Mouse (Mus musculus): ENCODE results near the gene Pcnx2. TPM values are rescaled to one million over a fixed set of nuclear protein-coding genes. Genes with fewer than 3 reads are reported as not detected.

Gene Pcnx2
- polyA plus RNA-seq (2011; ENCODE audit: insufficient read depth, insufficient read length, low read depth, missing spikeins): 0.45 and 0.68 TPM in 2 replicates

DNA sequence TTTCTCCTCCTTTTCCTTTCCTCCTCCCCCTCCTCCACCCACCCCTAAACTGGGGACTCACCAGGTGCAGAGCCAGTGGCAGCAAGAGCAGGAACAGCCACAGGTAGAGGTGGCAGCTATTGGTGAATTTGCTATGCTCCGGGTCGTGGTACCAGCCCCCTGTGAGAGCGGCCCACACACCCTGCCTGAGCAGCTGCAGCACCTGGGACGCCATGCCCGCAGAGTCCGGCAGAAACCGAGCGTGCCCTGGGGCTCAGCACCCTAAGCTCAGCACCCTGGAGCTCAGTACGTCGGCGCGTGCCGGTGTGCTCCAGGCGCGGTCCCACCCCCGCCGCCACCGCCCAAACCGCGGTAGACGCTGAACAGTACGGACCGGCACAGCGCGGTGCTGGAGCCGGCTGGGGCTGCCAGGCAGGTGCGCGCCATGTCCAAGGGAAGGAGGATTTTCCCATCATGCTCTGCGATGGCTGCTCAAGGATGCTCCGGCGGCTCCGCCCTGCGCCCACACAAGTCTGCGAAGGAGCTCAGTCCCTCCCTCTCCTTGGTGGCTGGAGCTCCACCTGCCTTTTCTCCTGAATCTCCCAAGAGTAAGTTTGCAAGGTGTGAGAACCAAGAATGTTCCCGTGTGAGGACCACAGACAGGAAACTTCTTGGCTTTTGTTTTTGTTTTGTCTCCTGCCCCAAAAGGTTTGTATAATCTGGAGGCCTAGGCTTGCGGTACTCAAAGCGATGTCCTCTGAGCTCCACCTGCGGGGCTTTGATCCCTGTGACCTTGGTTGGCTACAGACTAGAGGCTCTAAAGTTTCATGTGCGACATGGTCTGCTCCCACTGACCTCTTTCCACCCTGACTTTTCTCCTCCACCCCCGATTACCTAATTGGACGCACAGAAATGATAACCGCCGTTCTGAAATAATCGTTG lies at the start of gene Pcnx2:
Pcnx2 (minus strand) TSS at position 450 of the 921 bp plus-strand sequence.
- Histone ChIP-seq H3K4me1 (ENCODE audit: control insufficient read depth, insufficient read depth, low read length) (peaks cover 2% of the 10 kb centered on the region), H3K4me3 (ENCODE audit: low read depth, low read length) (peak within 1 kb of the TSS; percentile 72), H3K27ac (ENCODE audit: insufficient read depth, low read length) (no peak within 1 kb of the TSS), H3K36me3 (ENCODE audit: control insufficient read depth, insufficient read depth, low read length, poor library complexity, severe bottlenecking) (no peaks in the 10 kb centered on the region), H3K27me3 (ENCODE audit: control insufficient read depth, insufficient read depth, low read length, poor library complexity, severe bottlenecking) (0 out of 2 replicates have a peak, but pooled peaks cover 1% of the 10 kb centered on the region), H3K9me3 (replicated peaks; ENCODE audit: control insufficient read depth, insufficient read depth, low read length, poor library complexity, severe bottlenecking) (no peaks in the 10 kb centered on the region), H3K9ac (ENCODE audit: low read depth, poor library complexity, severe bottlenecking) (peak within 1 kb of the TSS; percentile 46; the same call in 1 of the 2 replicates)
- TF ChIP-seq POLR2A (IDR thresholded peaks at IDR 0.05; ENCODE audit: insufficient read depth, low read length): no peak
- TF ChIP-seq CTCF (IDR thresholded peaks at IDR 0.05; ENCODE audit: low read depth, low read length): no peak
- no peak for TF ChIP-seq EP300 (IDR thresholded peaks at IDR 0.05; ENCODE audit: insufficient read depth, low read depth, low read length)

DNA sequence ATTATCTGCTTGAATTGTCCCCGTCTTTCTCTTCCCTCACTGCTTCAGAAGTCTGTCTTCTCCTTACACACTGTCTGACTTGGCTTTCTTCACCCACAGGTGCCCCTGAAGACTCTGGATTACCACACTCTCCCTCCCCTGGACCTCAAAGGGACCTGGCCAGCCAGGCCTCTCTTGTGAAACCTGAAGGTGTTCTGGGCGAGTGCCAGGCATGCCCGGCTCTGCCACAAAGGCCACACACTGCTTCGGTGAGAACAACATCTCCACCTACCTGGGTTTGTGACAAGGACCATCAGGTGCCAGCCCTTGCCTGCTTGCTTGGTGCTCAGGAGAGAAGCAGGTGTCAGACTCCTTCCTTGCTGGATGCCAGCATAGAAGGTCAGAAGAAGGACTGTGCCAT lies 46.4 kb upstream of the Pcnx2 start:
- Histone ChIP-seq H3K4me3 (ENCODE audit: low read depth, low read length) (no peak overlapping the region), H3K9me3 (replicated peaks; ENCODE audit: control insufficient read depth, insufficient read depth, low read length, poor library complexity, severe bottlenecking) (no peaks in the 10 kb centered on the region), H3K9ac (ENCODE audit: low read depth, poor library complexity, severe bottlenecking) (no peak overlapping the region), H3K27me3 (ENCODE audit: control insufficient read depth, insufficient read depth, low read length, poor library complexity, severe bottlenecking) (no peaks in the 10 kb centered on the region), H3K4me1 (ENCODE audit: control insufficient read depth, insufficient read depth, low read length) (no peaks in the 10 kb centered on the region), H3K36me3 (ENCODE audit: control insufficient read depth, insufficient read depth, low read length, poor library complexity, severe bottlenecking) (no peaks in the 10 kb centered on the region), H3K27ac (ENCODE audit: insufficient read depth, low read length) (no peak overlapping the region)
- TF ChIP-seq CTCF (IDR thresholded peaks at IDR 0.05; ENCODE audit: low read depth, low read length) (no peak), EP300 (IDR thresholded peaks at IDR 0.05; ENCODE audit: insufficient read depth, low read depth, low read length) (no peak), POLR2A (IDR thresholded peaks at IDR 0.05; ENCODE audit: insufficient read depth, low read length) (no peak)

- TF ChIP-seq CTCF (IDR thresholded peaks at IDR 0.05; ENCODE audit: low read depth, low read length) (peak; percentile 58), EP300 (IDR thresholded peaks at IDR 0.05; ENCODE audit: insufficient read depth, low read depth, low read length) (no peak), POLR2A (IDR thresholded peaks at IDR 0.05; ENCODE audit: insufficient read depth, low read length) (no peak)
- Histone ChIP-seq H3K4me3 (ENCODE audit: low read depth, low read length) (no peak overlapping the region), H3K36me3 (ENCODE audit: control insufficient read depth, insufficient read depth, low read length, poor library complexity, severe bottlenecking) (no peaks in the 10 kb centered on the region), H3K9me3 (replicated peaks; ENCODE audit: control insufficient read depth, insufficient read depth, low read length, poor library complexity, severe bottlenecking) (no peaks in the 10 kb centered on the region), H3K27me3 (ENCODE audit: control insufficient read depth, insufficient read depth, low read length, poor library complexity, severe bottlenecking) (no peaks in the 10 kb centered on the region), H3K27ac (ENCODE audit: insufficient read depth, low read length) (no peak overlapping the region), H3K9ac (ENCODE audit: low read depth, poor library complexity, severe bottlenecking) (no peak overlapping the region), H3K4me1 (ENCODE audit: control insufficient read depth, insufficient read depth, low read length) (no peaks in the 10 kb centered on the region)
Observed at GRCm38 (mm10) chr8:125935649-125936048, 37.5 kb upstream of the Pcnx2 start.

- no peaks in the 10 kb centered on the region for H3K9me3 ChIP-seq (replicated peaks; ENCODE audit: control insufficient read depth, insufficient read depth, low read length, poor library complexity, severe bottlenecking)
- TF ChIP-seq CTCF (IDR thresholded peaks at IDR 0.05; ENCODE audit: low read depth, low read length): no peak
Observed at GRCm38 (mm10) chr8:125931822-125932221, 33.7 kb upstream of the Pcnx2 start.

DNA sequence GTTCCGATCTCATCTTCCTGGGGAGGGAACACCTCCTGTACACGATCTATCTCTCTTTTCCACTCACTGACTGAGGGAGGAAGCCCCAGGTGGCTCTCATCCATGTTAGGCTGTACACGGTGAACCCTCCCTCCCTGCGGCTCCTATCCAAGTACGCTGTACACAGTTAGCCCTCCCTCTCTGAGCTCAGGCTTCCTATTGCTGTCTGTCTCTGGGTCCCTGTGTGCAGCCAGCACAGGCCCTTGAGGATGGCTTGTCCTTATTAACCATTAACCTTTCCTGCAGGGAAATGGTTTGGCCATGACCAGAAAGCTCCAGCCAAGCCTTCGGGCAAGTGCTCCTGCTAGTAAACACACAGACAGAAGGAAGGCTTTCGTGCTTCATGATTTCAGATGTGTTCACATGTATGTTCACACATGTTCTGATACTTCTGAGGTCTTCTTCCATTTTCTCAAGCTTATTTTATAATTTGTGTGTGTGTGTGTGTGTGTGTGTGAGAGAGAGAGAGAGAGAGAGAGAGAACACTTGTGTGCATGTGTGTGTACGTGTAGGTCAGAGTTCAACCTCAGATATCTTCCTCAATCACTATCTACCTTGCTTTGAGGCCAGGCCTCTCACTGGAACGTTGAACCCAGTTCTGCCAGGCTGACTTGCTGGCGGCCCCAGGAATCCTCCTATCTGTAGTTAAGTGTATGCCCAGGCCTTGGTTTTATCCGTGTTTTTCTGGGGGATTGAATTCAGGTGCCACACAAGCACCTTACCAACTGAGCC lies 32.3 kb upstream of the Pcnx2 start:
- Histone ChIP-seq H3K9me3 (replicated peaks; ENCODE audit: control insufficient read depth, insufficient read depth, low read length, poor library complexity, severe bottlenecking) (no peaks in the 10 kb centered on the region), H3K4me1 (ENCODE audit: control insufficient read depth, insufficient read depth, low read length) (no peaks in the 10 kb centered on the region), H3K9ac (ENCODE audit: low read depth, poor library complexity, severe bottlenecking) (no peak overlapping the region), H3K36me3 (ENCODE audit: control insufficient read depth, insufficient read depth, low read length, poor library complexity, severe bottlenecking) (no peaks in the 10 kb centered on the region), H3K27ac (ENCODE audit: insufficient read depth, low read length) (no peak overlapping the region), H3K27me3 (ENCODE audit: control insufficient read depth, insufficient read depth, low read length, poor library complexity, severe bottlenecking) (no peaks in the 10 kb centered on the region), H3K4me3 (ENCODE audit: low read depth, low read length) (no peak overlapping the region)
- TF ChIP-seq CTCF (IDR thresholded peaks at IDR 0.05; ENCODE audit: low read depth, low read length) (no peak), POLR2A (IDR thresholded peaks at IDR 0.05; ENCODE audit: insufficient read depth, low read length) (no peak), EP300 (IDR thresholded peaks at IDR 0.05; ENCODE audit: insufficient read depth, low read depth, low read length) (no peak)

More at GRCm38 (mm10) chr8:125931822-125932221, 33.7 kb upstream of the Pcnx2 start:
- no peak overlapping the region for H3K27ac ChIP-seq (ENCODE audit: insufficient read depth, low read length)
- no peaks in the 10 kb centered on the region for H3K4me1 ChIP-seq (ENCODE audit: control insufficient read depth, insufficient read depth, low read length)
- H3K36me3 ChIP-seq (ENCODE audit: control insufficient read depth, insufficient read depth, low read length, poor library complexity, severe bottlenecking): no peaks in the 10 kb centered on the region
- no peak overlapping the region for H3K4me3 ChIP-seq (ENCODE audit: low read depth, low read length)
- H3K9ac ChIP-seq (ENCODE audit: low read depth, poor library complexity, severe bottlenecking): no peak overlapping the region
- H3K27me3 ChIP-seq (ENCODE audit: control insufficient read depth, insufficient read depth, low read length, poor library complexity, severe bottlenecking): no peaks in the 10 kb centered on the region

Data from ES-Bruce4 (cell line).